Mouse (Mus musculus): Measurements from ENCODE around the gene Ssh1.

- TF ChIP-seq MYC (IDR thresholded peaks at IDR 0.05; ENCODE audit: low read depth, low read length) = no peak
- TF ChIP-seq CTCF (conservative IDR thresholded peaks at IDR 0.05 in 1 of 2, IDR thresholded peaks at IDR 0.05 in 1 of 2; ENCODE audit: low read depth in 2 of 2, low read length in 2 of 2) = no peak
- TF ChIP-seq SIN3A (IDR thresholded peaks at IDR 0.05; ENCODE audit: low read length) = no peak
- TF ChIP-seq CHD2 (IDR thresholded peaks at IDR 0.05; ENCODE audit: low read length) = no peak
- TF ChIP-seq TBP (conservative IDR thresholded peaks at IDR 0.05; ENCODE audit: low read depth, low read length) = no peak
- no peak for TF ChIP-seq POLR2A (IDR thresholded peaks at IDR 0.05; ENCODE audit: low read depth, low read length)
- no peak for TF ChIP-seq E2F4 (IDR thresholded peaks at IDR 0.05; ENCODE audit: insufficient replicate concordance, low read depth, low read length)
- no peak for TF ChIP-seq MAZ (IDR thresholded peaks at IDR 0.05; ENCODE audit: low read depth, low read length)
- no peak for TF ChIP-seq GABPA (IDR thresholded peaks at IDR 0.05; ENCODE audit: insufficient replicate concordance, low read depth, low read length)
Measured at GRCm38 (mm10) chr5:114028111-114028510, 34.4 kb upstream of the Ssh1 start.

Measured in CH12.LX (cell line).